Mouse (Mus musculus) thymus, postnatal 4 days (tissue): ENCODE measurements around the gene Cdk5rap1.
"Not testable (repeated sequence)": the region's sequence is repeated elsewhere in the genome, so short reads cannot be mapped to it uniquely, and the experiment has no call there.

ENCODE experiments used
- DNase-seq: peaks from one replicate; pipeline ENCODE4 v3.0.0; 2021

Cdk5rap1 gene

GRCm38 (mm10) chr2:154374807-154375601, 2.2 kb upstream of the Cdk5rap1 start:
- no peak for DNase-seq

GRCm38 (mm10) chr2:154373961-154374632, 1.3 kb upstream of the Cdk5rap1 start:
- peak; percentile 85 for DNase-seq

GRCm38 (mm10) chr2:154372151-154372829, 520 bp downstream of the Cdk5rap1 start:
- peak; percentile 92 for DNase-seq

- no peak for DNase-seq
Measured at GRCm38 (mm10) chr2:154367510-154367909, 5.3 kb downstream of the Cdk5rap1 start.

- not testable (repeated sequence) for DNase-seq
Measured at GRCm38 (mm10) chr2:154354000-154354425, 18.8 kb downstream of the Cdk5rap1 start.

GRCm38 (mm10) chr2:154348152-154348551, 24.7 kb downstream of the Cdk5rap1 start:
- DNase-seq: no peak

- no peak for DNase-seq
Measured at GRCm38 (mm10) chr2:154339356-154339755, 33.5 kb downstream of the Cdk5rap1 start.

GRCm38 (mm10) chr2:154338161-154338560, 34.6 kb downstream of the Cdk5rap1 start:
- DNase-seq: no peak

- DNase-seq: no peak
Measured at GRCm38 (mm10) chr2:154335572-154335971, 37.2 kb downstream of the Cdk5rap1 start.

- DNase-seq: no peak
Measured at GRCm38 (mm10) chr2:154326852-154327251, 46.0 kb downstream of the Cdk5rap1 start.

- not testable (repeated sequence) for DNase-seq
Measured at GRCm38 (mm10) chr2:154313771-154314170, 59.0 kb downstream of the Cdk5rap1 start.

GRCm38 (mm10) chr2:154306927-154307326, 65.9 kb downstream of the Cdk5rap1 start, which contains the start of gene Bpifb9b:
Gene Bpifb9b (plus strand): TSS chr2:154307227.
- not testable (repeated sequence) for DNase-seq

- not testable (repeated sequence) for DNase-seq
Measured at GRCm38 (mm10) chr2:154304604-154305003, 68.2 kb downstream of the Cdk5rap1 start.

GRCm38 (mm10) chr2:154301763-154302162, 71.0 kb downstream of the Cdk5rap1 start:
- no peak for DNase-seq

- peak; percentile 92 for DNase-seq
Measured at GRCm38 (mm10) chr2:154300496-154300895, 72.3 kb downstream of the Cdk5rap1 start.

- peak; percentile 76 for DNase-seq
Measured at GRCm38 (mm10) chr2:154294746-154295145, 78.1 kb downstream of the Cdk5rap1 start.

- no peak for DNase-seq
Measured at GRCm38 (mm10) chr2:154292833-154293232, 80.0 kb downstream of the Cdk5rap1 start.

- DNase-seq: not testable (repeated sequence)
Measured at GRCm38 (mm10) chr2:154291866-154292265, 80.9 kb downstream of the Cdk5rap1 start.
